Mouse (Mus musculus) liver, embryonic 15.5 days (tissue): Measurements from ENCODE around the gene Cacna1c. TPM values are rescaled to one million over a fixed set of nuclear protein-coding genes. Genes with fewer than 3 reads are reported as not detected.

Experiments
- ATAC-seq: fragments of 200-750 bp; cut with Nextera tagmentation; 2 replicates; pipeline ENCODE4 v1.8.0; 2017; ENCODE audit warnings: moderate number of reproducible peaks, mild to moderate bottlenecking, moderate library complexity; ENCODE audit not compliant: insufficient read depth
- H3K27ac ChIP-seq: fragments of 300-500 bp; sonication (generic); replicated peaks from 2 replicates; pipeline ENCODE4 v1.5.1; 2015; ENCODE audit warnings: mild to moderate bottlenecking, inconsistent platforms
- H3K27me3 ChIP-seq: fragments of 300-500 bp; sonication (generic); 2 replicates; pipeline ENCODE4 v1.6.1; 2015; ENCODE audit warnings: mild to moderate bottlenecking, inconsistent platforms
- H3K36me3 ChIP-seq: fragments of 300-500 bp; sonication (generic); replicated peaks from 2 replicates; pipeline ENCODE4 v1.6.1; 2015; ENCODE audit warnings: moderate library complexity, mild to moderate bottlenecking, inconsistent platforms
- H3K4me1 ChIP-seq: fragments of 300-500 bp; sonication (generic); replicated peaks from 2 replicates; pipeline ENCODE4 v1.6.1; 2015; ENCODE audit warnings: inconsistent platforms
- H3K4me2 ChIP-seq: fragments of 300-500 bp; sonication (generic); 2 replicates; pipeline ENCODE4 v1.6.1; 2015; ENCODE audit warnings: moderate library complexity, mild to moderate bottlenecking, inconsistent platforms
- H3K4me3 ChIP-seq: fragments of 300-500 bp; sonication (generic); replicated peaks from 2 replicates; pipeline ENCODE4 v1.5.1; 2015; ENCODE audit warnings: mild to moderate bottlenecking, inconsistent platforms
- H3K9ac ChIP-seq: fragments of 300-500 bp; sonication (generic); 2 replicates; pipeline ENCODE4 v1.6.1; 2015; ENCODE audit warnings: moderate library complexity, mild to moderate bottlenecking, inconsistent platforms
- H3K9me3 ChIP-seq: fragments of 300-500 bp; sonication (generic); replicated peaks from 2 replicates; pipeline ENCODE4 v1.6.1; 2016; ENCODE audit warnings: inconsistent platforms
- WGBS: fragments of 180-500 bp; shearing (Covaris S2); methylation state at CpG from one replicate; pipeline ENCODE4 v1.1.7; 2015; ENCODE audit warnings: mixed read lengths; ENCODE audit not compliant: insufficient replicate concordance; 5-methylcytosine and 5-hydroxymethylcytosine counted together
- polyA plus RNA-seq: library from polyadenylated mRNA; unstranded; fragments of >200 nt; fragmentation: Nextera tagmentation; extraction: Ambion mirVana; gene quantifications from 2 replicates; pipeline ENCODE4 v1.2.1, GENCODE M21; 2015

The Cacna1c gene
- polyA plus RNA-seq: 0.41 and 0.44 TPM in 2 replicates

DNA sequence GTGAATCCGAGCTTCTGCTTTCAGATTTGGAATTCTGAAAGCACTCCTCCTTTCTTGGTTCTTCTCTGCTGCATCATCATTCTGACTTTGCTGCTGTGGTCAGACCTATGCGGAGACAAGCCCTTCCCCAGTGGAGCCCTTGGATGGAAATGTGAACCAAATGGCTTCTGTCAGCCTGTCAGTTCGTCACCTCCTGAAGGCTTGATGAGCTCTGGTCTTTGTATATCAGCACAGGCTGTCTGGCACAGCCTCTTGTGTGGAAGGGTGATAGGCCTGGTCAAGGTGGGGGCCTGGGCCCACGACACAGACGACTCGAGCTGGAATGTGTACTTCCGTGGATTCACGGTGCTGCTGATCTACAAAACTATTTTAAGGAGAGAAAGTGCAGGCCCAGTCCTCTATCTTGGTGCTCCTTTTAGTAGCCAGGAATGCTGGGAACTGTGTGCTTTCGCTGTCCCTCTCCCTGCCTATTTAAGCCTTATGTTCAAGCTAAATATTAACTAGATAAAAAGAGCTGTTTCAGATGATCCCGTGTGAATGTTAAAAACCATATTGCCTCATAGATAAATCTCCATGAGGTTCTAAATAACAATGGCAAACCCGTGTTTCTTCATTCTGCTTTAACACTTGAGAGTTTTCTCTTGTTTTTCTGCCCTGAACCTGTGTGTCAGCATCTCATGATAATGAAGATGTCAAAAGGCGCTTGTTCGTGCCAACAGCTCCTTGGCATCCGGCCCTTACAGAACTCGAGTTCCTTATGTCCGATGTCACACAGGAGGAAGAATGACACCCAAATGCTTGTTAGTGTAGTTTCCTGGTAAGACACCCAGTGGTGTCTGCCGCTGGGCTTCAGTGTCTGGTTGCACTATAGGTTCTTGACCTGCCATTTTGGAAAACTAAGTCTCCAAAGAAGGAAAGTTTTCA, at the start of gene Cacna1c:
Gene Cacna1c, minus strand, starts transcription at position 37 of the 924 bp plus-strand sequence.
- Histone ChIP-seq H3K4me2 (no peak within 1 kb of the TSS), H3K9me3 (no peaks in the 10 kb centered on the region), H3K4me1 (no peaks in the 10 kb centered on the region), H3K4me3 (no peak within 1 kb of the TSS), H3K27me3 (no peaks in the 10 kb centered on the region), H3K27ac (no peak within 1 kb of the TSS), H3K36me3 (0 out of 2 replicates have a peak, but pooled peaks cover 9% of the 10 kb centered on the region), H3K9ac (no peak within 1 kb of the TSS)
- no peak for ATAC-seq
- WGBS: 59% methylated on average over 17 of the region's 17 CpGs

DNA sequence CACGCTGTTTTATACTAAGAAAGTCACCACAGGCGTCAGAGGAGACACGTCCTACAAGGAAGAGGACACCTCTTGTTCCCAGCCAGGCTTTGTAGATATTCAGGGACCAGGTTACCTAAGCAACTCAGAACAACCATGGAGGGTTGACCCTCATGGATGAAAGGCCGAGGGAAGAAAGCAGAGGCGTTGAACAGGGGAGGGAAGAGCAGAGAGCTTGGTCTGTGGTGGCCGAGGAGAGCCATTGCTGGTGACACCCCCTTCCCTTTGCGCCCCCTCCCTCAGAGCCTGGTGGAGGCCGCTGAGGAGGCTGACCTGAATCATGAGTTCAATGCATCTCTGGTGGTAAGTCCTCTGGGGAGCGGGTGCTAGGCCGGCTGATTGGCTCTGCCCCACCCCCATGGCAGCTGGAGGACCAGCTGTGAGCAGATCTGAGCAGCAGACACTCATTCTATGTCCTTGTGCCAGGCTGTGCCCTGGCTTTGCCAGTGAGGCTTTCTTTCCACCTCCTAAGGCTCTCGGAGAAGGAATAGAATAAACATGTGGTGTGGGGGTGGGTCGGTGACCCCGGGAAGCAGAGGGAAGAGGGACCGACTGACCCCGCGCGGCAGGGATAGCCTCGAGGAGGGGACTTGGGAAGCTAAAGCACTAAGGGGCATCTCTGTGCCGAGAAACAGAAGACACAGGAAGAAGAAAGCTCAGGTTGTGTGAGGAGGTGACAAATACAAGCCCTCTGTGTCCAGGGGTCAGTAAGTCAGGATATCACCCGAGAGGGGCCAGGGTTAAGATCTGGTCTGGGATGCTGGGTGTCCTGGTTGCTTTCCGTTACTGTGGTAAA, 44.9 kb upstream of the Cacna1c start:
- H3K4me1 ChIP-seq: no peaks in the 10 kb centered on the region
- H3K4me3 ChIP-seq: no peak overlapping the region
- 46% methylated on average over 21 of the region's 21 CpGs for WGBS
- no peak for ATAC-seq
- H3K36me3 ChIP-seq: no peaks in the 10 kb centered on the region
- no peaks in the 10 kb centered on the region for H3K9me3 ChIP-seq
- no peak overlapping the region for H3K9ac ChIP-seq
- no peak overlapping the region for H3K4me2 ChIP-seq
- H3K27ac ChIP-seq: no peak overlapping the region
- H3K27me3 ChIP-seq: no peaks in the 10 kb centered on the region

DNA sequence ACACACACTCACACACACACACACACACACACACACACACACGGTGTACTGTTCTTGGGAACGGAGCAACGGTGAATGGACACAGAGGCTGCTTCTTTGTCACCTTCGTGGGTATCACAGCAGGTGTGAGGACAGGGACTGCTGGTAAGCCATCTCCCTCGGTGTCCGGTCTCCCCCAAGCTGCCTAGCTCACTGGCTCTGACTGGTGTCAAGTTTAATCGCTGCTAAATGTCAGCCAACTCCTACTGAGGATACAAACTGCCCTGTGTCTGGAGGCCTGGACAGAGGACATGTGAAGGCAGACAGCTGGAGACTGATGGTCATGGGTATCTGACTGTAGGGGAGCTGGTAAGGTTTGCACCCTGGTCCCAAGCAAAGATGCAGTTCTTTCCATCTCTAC, 44.0 kb upstream of the Cacna1c start:
- ATAC-seq: no peak
- no peaks in the 10 kb centered on the region for H3K36me3 ChIP-seq
- no peak overlapping the region for H3K4me3 ChIP-seq
- H3K9me3 ChIP-seq: no peaks in the 10 kb centered on the region
- H3K4me1 ChIP-seq: no peaks in the 10 kb centered on the region
- WGBS: 62% methylated on average over 7 of the region's 7 CpGs
- no peak overlapping the region for H3K4me2 ChIP-seq
- H3K27me3 ChIP-seq: no peaks in the 10 kb centered on the region
- no peak overlapping the region for H3K9ac ChIP-seq
- H3K27ac ChIP-seq: no peak overlapping the region

DNA sequence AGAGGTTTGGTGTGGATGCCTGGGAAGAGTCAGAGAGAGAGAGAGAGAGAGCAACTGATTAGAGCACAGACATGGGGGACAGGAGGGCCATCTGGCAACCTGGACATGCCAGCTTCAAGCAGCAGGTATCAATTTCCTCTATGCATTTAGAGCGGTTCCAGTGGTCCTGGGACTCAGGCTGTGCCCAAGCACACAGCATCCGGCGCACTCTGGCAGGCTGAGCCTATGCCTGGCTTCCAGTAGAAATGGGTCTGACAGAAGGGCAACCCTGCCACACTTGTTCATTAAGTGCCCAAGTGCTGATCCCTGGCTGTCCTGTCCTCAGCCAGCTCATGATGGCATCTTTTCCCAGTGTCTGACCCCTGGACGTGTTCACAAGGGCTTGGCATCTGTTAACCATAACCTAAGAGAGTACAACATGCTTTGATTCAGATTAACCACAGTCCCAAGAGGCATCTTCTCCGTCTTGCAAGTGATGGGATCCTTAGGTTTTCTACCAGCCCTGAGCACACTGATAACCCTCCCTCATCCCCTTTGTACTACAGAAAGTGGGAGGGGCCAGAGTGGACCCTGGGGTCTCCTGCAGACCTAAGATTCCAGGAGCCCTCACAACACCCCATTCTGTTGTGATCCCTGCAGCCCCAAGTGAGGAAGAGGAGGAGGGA, 43.3 kb upstream of the Cacna1c start:
- Histone ChIP-seq H3K4me1 (no peaks in the 10 kb centered on the region), H3K9ac (no peak overlapping the region), H3K36me3 (no peaks in the 10 kb centered on the region), H3K27me3 (no peaks in the 10 kb centered on the region), H3K27ac (no peak overlapping the region), H3K4me2 (no peak overlapping the region), H3K9me3 (no peaks in the 10 kb centered on the region), H3K4me3 (no peak overlapping the region)
- no peak for ATAC-seq
- WGBS: 62% methylated on average over 5 of the region's 5 CpGs

DNA sequence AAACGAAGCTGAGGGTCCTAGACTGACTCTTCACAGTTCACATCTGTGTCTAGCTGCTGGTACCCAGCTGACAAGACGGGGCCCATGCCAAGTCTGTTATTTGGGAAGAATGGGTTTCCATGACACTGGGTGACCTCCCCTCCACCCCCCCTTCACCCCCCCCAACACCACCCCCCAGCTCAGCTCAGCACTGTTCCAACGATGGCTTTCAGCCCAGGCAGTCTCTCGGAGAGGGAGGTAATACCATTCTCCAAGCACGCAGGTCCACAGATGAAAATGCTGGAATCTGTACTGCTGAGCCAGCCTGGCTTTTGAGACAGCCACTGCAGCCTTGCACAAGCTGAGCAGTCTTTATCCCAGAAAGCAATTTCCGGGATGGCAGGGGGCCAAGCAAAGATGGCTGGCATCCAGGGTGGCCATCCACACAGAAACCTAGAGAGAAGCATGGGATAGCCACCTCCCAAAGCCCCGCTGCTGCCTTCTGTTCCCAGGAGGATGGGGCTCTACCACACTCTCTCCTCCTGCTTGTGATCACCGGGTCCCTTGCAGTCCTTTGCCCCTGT, 41.3 kb upstream of the Cacna1c start:
- no peak for ATAC-seq
- H3K27me3 ChIP-seq: no peaks in the 10 kb centered on the region
- H3K9me3 ChIP-seq: no peaks in the 10 kb centered on the region
- H3K9ac ChIP-seq: no peak overlapping the region
- no peaks in the 10 kb centered on the region for H3K4me1 ChIP-seq
- H3K36me3 ChIP-seq: no peaks in the 10 kb centered on the region
- no peak overlapping the region for H3K4me2 ChIP-seq
- 54% methylated on average over 8 of the region's 8 CpGs for WGBS
- H3K4me3 ChIP-seq: no peak overlapping the region
- no peak overlapping the region for H3K27ac ChIP-seq

DNA sequence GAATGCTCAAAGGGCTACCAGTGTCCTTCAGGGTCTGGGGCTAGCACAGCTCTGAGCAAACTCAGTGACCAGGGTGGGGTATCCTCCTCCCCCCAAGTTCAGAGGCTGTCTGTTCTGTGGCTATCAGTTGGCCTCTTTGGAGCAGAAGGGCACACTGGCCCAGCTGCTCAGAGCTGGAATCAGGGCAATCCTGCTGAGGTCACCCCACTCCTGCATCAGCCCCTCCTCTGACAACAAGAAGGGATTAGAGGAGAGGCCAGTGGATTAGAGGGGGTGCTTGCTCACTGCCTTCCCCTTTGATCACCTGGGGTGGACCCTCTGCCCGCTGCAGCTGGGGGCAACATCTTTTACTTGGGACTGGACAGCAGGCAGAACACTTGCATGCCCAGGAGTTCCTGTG, 40.0 kb upstream of the Cacna1c start, which contains the start of gene Cacna2d4:
Gene Cacna2d4, plus strand, starts transcription at position 286 of the 400 bp plus-strand sequence.
- Histone ChIP-seq H3K9me3 (no peaks in the 10 kb centered on the region), H3K4me3 (no peak within 1 kb of the TSS), H3K4me1 (no peaks in the 10 kb centered on the region), H3K27ac (no peak within 1 kb of the TSS), H3K27me3 (no peaks in the 10 kb centered on the region), H3K9ac (no peak within 1 kb of the TSS), H3K4me2 (no peak within 1 kb of the TSS), H3K36me3 (no peaks in the 10 kb centered on the region)
- ATAC-seq: no peak
- WGBS: 33% methylated on average over 1 of the region's 1 CpGs

DNA sequence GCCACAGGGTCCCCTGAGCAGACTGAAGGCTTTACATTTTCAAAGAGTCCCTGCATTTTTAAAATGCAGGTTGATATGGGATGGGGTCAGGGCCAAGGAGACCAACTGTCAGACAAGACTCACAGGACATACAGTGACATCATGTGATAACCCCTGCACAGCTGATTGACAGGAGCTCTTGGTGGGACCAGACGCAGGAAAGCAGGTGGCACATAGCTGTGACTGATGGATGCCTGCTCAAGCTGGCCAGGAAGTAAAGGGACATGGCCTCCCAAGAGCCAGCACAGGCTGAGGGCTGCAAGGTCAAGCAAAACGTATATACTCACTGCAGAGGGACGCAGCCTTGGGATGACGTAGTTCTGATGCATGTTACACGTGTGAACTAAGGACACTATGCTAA, 39.2 kb upstream of the Cacna1c start:
- no peaks in the 10 kb centered on the region for H3K9me3 ChIP-seq
- no peak for ATAC-seq
- WGBS: 58% methylated on average over 5 of the region's 5 CpGs

DNA sequence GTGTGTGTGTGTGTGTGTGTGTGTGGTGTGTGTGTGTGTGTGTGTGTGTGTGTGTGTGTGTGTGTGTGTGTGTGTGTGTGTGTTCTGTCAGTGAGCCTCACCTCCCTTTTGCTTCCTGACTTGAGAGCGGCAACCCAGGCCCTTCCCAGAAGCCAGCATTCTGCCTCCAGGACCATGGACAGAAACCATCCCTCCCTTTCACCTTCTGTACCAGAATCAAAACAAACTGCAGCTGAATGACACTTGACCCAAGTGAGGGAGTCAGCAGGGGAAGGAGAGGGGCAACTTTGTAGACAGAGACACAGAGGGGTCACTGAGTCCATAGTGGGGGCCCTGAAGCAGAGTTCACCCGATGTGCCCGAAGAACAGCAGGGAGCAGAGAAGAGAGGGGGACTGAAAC, 36.8 kb upstream of the Cacna1c start:
- no peak for ATAC-seq
- Histone ChIP-seq H3K4me3 (no peak overlapping the region), H3K27me3 (no peaks in the 10 kb centered on the region), H3K36me3 (no peaks in the 10 kb centered on the region), H3K9me3 (no peaks in the 10 kb centered on the region), H3K9ac (no peak overlapping the region), H3K27ac (no peak overlapping the region), H3K4me1 (no peaks in the 10 kb centered on the region), H3K4me2 (no peak overlapping the region)
- 29% methylated on average over 3 of the region's 3 CpGs for WGBS

More for the DNA sequence above, 39.2 kb upstream of the Cacna1c start:
- Histone ChIP-seq H3K36me3 (no peaks in the 10 kb centered on the region), H3K27me3 (no peaks in the 10 kb centered on the region), H3K9ac (no peak overlapping the region), H3K4me1 (no peaks in the 10 kb centered on the region), H3K4me2 (no peak overlapping the region), H3K4me3 (no peak overlapping the region), H3K27ac (no peak overlapping the region)

DNA sequence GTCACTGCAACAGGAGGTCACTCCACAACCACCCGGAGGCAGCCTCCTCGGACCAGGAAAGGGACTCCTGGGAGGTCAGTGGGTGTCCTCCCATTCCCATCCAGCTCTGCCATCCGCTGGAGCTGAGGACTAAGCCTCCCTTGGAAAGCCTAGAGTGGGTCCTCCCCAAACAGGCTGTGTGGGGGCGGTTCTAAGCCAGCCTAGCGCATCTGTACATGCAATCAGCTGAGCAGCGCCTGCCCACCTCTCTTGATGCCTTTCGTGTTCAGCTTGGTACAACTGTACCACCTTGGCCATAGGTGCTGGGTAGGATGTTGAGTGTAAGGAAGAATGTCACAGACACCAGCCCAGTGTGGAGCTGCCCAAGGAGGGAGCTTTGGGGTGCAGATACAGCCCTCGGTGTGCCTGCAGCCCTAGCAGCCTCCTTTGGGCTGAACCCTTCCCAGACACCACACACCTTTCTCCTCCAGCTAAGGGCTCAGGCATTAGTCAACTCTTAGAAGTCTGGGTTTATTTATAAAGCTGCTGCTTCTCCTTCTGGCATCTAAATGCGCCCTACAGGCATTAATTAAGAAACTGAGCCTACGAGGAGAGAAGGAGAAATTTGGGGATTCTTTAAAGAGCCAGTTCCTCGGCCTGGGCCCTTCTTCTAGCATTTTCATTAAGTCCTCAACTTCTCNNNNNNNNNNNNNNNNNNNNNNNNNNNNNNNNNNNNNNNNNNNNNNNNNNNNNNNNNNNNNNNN, 32.8 kb upstream of the Cacna1c start:
- WGBS: 66% methylated on average over 11 of the region's 11 CpGs
- no peak for ATAC-seq
- H3K4me3 ChIP-seq: no peak overlapping the region
- no peaks in the 10 kb centered on the region for H3K4me1 ChIP-seq
- no peaks in the 10 kb centered on the region for H3K9me3 ChIP-seq
- H3K27me3 ChIP-seq: no peaks in the 10 kb centered on the region
- no peaks in the 10 kb centered on the region for H3K36me3 ChIP-seq
- no peak overlapping the region for H3K4me2 ChIP-seq
- H3K27ac ChIP-seq: no peak overlapping the region
- H3K9ac ChIP-seq: no peak overlapping the region

DNA sequence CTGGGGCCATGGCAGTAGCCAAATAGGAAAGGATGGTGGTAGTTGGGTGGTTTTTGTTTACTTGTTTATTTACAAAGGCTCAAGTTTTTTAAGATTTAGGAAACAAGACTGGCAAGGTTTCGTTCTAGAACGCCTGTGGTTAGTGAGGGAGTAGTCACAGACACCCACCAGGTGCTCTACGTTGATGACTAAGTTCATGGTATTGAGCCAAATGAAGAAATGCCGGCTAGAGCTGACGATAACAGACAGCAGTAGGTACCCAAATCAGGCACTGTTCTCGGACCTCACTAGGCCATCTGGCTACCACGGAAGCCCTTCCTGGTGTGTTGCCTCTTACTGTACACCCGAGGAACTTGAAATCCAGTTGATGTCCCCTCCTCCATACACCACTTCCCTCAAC, 30.8 kb upstream of the Cacna1c start:
- ATAC-seq: no peak
- 68% methylated on average over 8 of the region's 8 CpGs for WGBS
- H3K9ac ChIP-seq: no peak overlapping the region
- no peak overlapping the region for H3K4me3 ChIP-seq
- no peak overlapping the region for H3K27ac ChIP-seq
- no peaks in the 10 kb centered on the region for H3K36me3 ChIP-seq
- no peaks in the 10 kb centered on the region for H3K4me1 ChIP-seq
- no peak overlapping the region for H3K4me2 ChIP-seq
- H3K9me3 ChIP-seq: no peaks in the 10 kb centered on the region
- no peaks in the 10 kb centered on the region for H3K27me3 ChIP-seq
